22 mouse cellular contexts compared by ENCODE assay signal in the genomic region with DNA sequence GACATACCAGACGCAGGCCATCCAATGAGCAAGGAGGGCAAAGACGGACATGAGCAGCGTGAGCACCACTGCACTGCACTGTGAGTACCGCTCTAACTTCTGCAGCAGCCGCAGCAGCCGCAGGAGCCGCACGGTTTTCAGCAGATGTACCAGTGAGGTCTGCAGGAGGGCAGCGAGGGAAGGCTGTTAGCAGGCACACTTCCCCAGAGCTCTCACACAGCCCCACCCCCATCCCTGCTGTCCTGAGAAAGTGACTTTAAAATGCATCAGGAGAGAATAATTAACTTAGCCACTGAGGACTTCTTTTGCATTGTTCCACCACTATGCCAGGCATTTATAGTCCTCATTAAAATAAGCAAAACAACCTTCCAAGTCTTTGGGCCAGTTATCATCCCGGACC. TPM values are rescaled to one million over a fixed set of nuclear protein-coding genes. Genes with fewer than 3 reads are reported as not detected.
A peak's percentile ranks its signal among the peaks of the same experiment; 100 is the strongest.
DNase-seq lines count a peak whose midpoint lies in the region; TF ChIP-seq lines count a peak whose summit lies in the region.
"Had no signal": no experiment of that assay in that cellular context is flagged by ENCODE, and none has a peak within 500 bp of the region (broad histone marks: within the 10 kb centered on the region; RNA-seq: fewer than 3 reads in every experiment).

No protein-coding gene starts in this region.

- H3K4me3 ChIP-seq in left cerebral cortex, adult 2 months = no peak overlapping the region
- H3K4me3 ChIP-seq: embryonic facial prominence, embryonic 10.5 days; forebrain, embryonic 13.5 days; gastrocnemius, adult 2 months; heart, embryonic 12.5 days had no signal

- intact Hi-C loops in left cerebral cortex, adult 2 months (cut with DNase I) = loop anchor here (5.0 kb wide), 1 partner anchor 190 kb away; no protein-coding TSS in a partner anchor
- intact Hi-C loops in left cerebral cortex, postnatal 4 days (cut with DNase I) = no loop called here

- peak overlapping the region; percentile 85 for H3K27ac ChIP-seq in left cerebral cortex, adult 2 months
- H3K27ac ChIP-seq: embryonic facial prominence, embryonic 10.5 days; forebrain, embryonic 13.5 days; gastrocnemius, adult 2 months had no signal

- DNase-seq in kidney, postnatal 10 days = peak; percentile 39
- DNase-seq in kidney, adult 18-20 months = no peak
- no peak for DNase-seq in left cerebral cortex, adult 2 months (ENCODE audit: extremely low spot score in 1 of 2, low spot score in 2 of 2)
- DNase-seq in left cerebral cortex, postnatal 4 days = no peak
- DNase-seq in right cerebral cortex, postnatal 14 days = peak; percentile 44
- no peak for DNase-seq in right cerebral cortex, postnatal 4 days
- no peak for DNase-seq in frontal cortex, postnatal 25 days (ENCODE audit: low spot score in 2 of 2)
- DNase-seq: adrenal gland, postnatal 25 days; cerebellum, adult 2 months; cerebellum, postnatal 10 days; forebrain, postnatal 0 days; gastrocnemius, adult 2 months; gastrocnemius, postnatal 25 days had no signal

- no peak for TF ChIP-seq CTCF in left cerebral cortex, adult 2 months (IDR thresholded peaks at IDR 0.05)

RNA-seq across cellular contexts. Expression of gene Kcnh4, which starts 7.4 kb away (rescaled TPM):
- total RNA-seq in left cerebral cortex, adult 2 months (2021) = 10 to 100 TPM; 17.2 to 18.4 TPM
- total RNA-seq in left cerebral cortex, postnatal 4 days (2021) = 10 to 100 TPM; 11.2 to 12.4 TPM
- total RNA-seq: common myeloid progenitor, adult 5-6 weeks; gastrocnemius, adult 2 months; gastrocnemius, postnatal 25 days; granulocyte monocyte progenitor cell, adult 5-6 weeks; heart, adult 8-10 months; heart, postnatal 25 days had no signal

RNA-seq across cellular contexts. Expression of gene Hcrt, which starts 10.4 kb away (rescaled TPM):
- not detected for total RNA-seq in left cerebral cortex, adult 2 months (2021)
- not detected for total RNA-seq in left cerebral cortex, postnatal 4 days (2021)
- total RNA-seq: adrenal gland, adult 2 months; adrenal gland, postnatal 25 days; common myeloid progenitor, adult 5-6 weeks; ES-E14; gastrocnemius, adult 2 months; gastrocnemius, postnatal 25 days; granulocyte monocyte progenitor cell, adult 5-6 weeks; heart, adult 8-10 months; heart, postnatal 25 days had no signal

RNA-seq across cellular contexts. Expression of gene Rab5c, which starts 14.3 kb away (rescaled TPM):
- total RNA-seq in left cerebral cortex, adult 2 months (2021) = 100 to 1,000 TPM; 139 to 142 TPM
- 100 to 1,000 TPM; 168 to 174 TPM for total RNA-seq in left cerebral cortex, postnatal 4 days (2021)

RNA-seq across cellular contexts. Expression of gene Ghdc, which starts 18.5 kb away (rescaled TPM):
- 1 to 10 TPM; 7.3 TPM for total RNA-seq in left cerebral cortex, adult 2 months (2021)
- total RNA-seq in left cerebral cortex, postnatal 4 days (2021) = 1 to 10 TPM; 5.5 to 7.2 TPM

RNA-seq across cellular contexts. Expression of gene Hspb9, which starts 38.6 kb away (rescaled TPM):
- total RNA-seq in left cerebral cortex, adult 2 months (2021) = not detected
- not detected for total RNA-seq in left cerebral cortex, postnatal 4 days (2021)
- total RNA-seq: adrenal gland, adult 2 months; adrenal gland, postnatal 25 days; common myeloid progenitor, adult 5-6 weeks; forebrain, postnatal 0 days; gastrocnemius, adult 2 months; gastrocnemius, postnatal 25 days; granulocyte monocyte progenitor cell, adult 5-6 weeks; heart, postnatal 25 days had no signal

Comparison
In these comparisons a context has a peak if more than half of its experiments do, and no peak if none do; other contexts are left out.
1. DNase-seq: peak in kidney, postnatal 10 days (single experiment) and right cerebral cortex, postnatal 14 days (single experiment); none in kidney, adult 18-20 months (single experiment), left cerebral cortex, adult 2 months (0 of 2), left cerebral cortex, postnatal 4 days (single experiment), right cerebral cortex, postnatal 4 days (single experiment) and frontal cortex, postnatal 25 days (0 of 2).